Mouse (Mus musculus) embryonic facial prominence, embryonic 15.5 days (tissue): ENCODE results near the gene Clpx. TPM values are rescaled to one million over a fixed set of nuclear protein-coding genes. Genes with fewer than 3 reads are reported as not detected.

Experiments used
- polyA plus RNA-seq: library from polyadenylated mRNA; unstranded; fragments of >200 nt; fragmentation: Nextera tagmentation; extraction: Ambion mirVana; gene quantifications from 2 replicates; pipeline ENCODE4 v1.2.1, GENCODE M21; 2015

The Clpx gene
- polyA plus RNA-seq, 1 experiment from 2014 or later: 57.6 TPM

Other genes with a start within 250 kb of the Clpx start
- gene Igdcc4, start 192.8 kb upstream of the Clpx start, polyA plus RNA-seq: 38.1 and 38.4 TPM in 2 replicates
- gene Igdcc3, start 153.1 kb upstream of the Clpx start, polyA plus RNA-seq: 1.5 and 2.3 TPM in 2 replicates
- gene Parp16, start 98.9 kb upstream of the Clpx start, polyA plus RNA-seq: 7.5 and 8.9 TPM in 2 replicates
- gene Cilp, start 29.1 kb upstream of the Clpx start, polyA plus RNA-seq: 2.6 and 3.5 TPM in 2 replicates
- gene Pdcd7, start 51.8 kb downstream of the Clpx start, polyA plus RNA-seq: 10.9 and 11.4 TPM in 2 replicates
- gene Ubap1l, start 66.8 kb downstream of the Clpx start, polyA plus RNA-seq: 0.25 TPM in 1 of 2 replicates, not detected in the other
- gene Kbtbd13, start 97.4 kb downstream of the Clpx start, polyA plus RNA-seq: 1.2 and 1.5 TPM in 2 replicates
- 8.6 and 8.7 TPM in 2 replicates for gene Rasl12, start 104.2 kb downstream of the Clpx start, polyA plus RNA-seq
- gene Slc51b, start 128.7 kb downstream of the Clpx start, polyA plus RNA-seq: not detected in 2 replicates
- 20.6 and 21.3 TPM in 2 replicates for gene Mtfmt, start 141.5 kb downstream of the Clpx start, polyA plus RNA-seq
- gene Spg21, start 166.7 kb downstream of the Clpx start, polyA plus RNA-seq: 144 and 153 TPM in 2 replicates
- 0.32 and 0.51 TPM in 2 replicates for gene Ankdd1a, start 225.9 kb downstream of the Clpx start, polyA plus RNA-seq